Mouse (Mus musculus) erythroblast, embryonic 14.5 days (primary cell): ENCODE measurements around the gene Rilp.

ENCODE experiments used
- GATA1 ChIP-seq: IDR thresholded peaks from 2 replicates; pipeline ENCODE4 v1.6.1; 2012; ENCODE audit warnings: low read length, inconsistent platforms, mixed read lengths
- TAL1 ChIP-seq: IDR thresholded peaks from 3 replicates; pipeline ENCODE4 v1.6.1; 2012; ENCODE audit warnings: low read length, inconsistent platforms, mixed read lengths

GRCm38 (mm10) chr11:75551961-75552441 lies 42.1 kb downstream of the Rilp start:
- TF ChIP-seq TAL1 (no peak), GATA1 (no peak)
